Mouse (Mus musculus): ENCODE measurements around the gene Pdcd4. TPM values are rescaled to one million over a fixed set of nuclear protein-coding genes. Genes with fewer than 3 reads are reported as not detected.

The Pdcd4 gene
- polyA plus RNA-seq, 1 experiment from 2014 or later: 37.9 TPM

GRCm38 (mm10) chr19:53885450-53885849, 6.6 kb upstream of the Pdcd4 start:
- no peaks in the 10 kb centered on the region for H3K9me3 ChIP-seq (replicated peaks; ENCODE audit: control insufficient read depth, low read length)
- no peak overlapping the region for H3K4me2 ChIP-seq (ENCODE audit: low read depth, low read length)
- no peak overlapping the region for H3K9ac ChIP-seq (ENCODE audit: low read length)
- 71% methylated on average over 10 of the region's 10 CpGs for WGBS
- no peaks in the 10 kb centered on the region for H3K27me3 ChIP-seq (ENCODE audit: control insufficient read depth, insufficient read depth, low read length)
- H3K36me3 ChIP-seq (ENCODE audit: control insufficient read depth, insufficient read depth): no peaks in the 10 kb centered on the region
- H3K27ac ChIP-seq (ENCODE audit: low read length): no peak overlapping the region
- H3K4me3 ChIP-seq (ENCODE audit: low read length): no peak overlapping the region
- ATAC-seq (replicated peaks; ENCODE audit: extremely low read depth, insufficient read depth, low FRiP score): no peak
- H3K4me1 ChIP-seq (ENCODE audit: control insufficient read depth, insufficient read depth, low read length): no peaks in the 10 kb centered on the region

DNA sequence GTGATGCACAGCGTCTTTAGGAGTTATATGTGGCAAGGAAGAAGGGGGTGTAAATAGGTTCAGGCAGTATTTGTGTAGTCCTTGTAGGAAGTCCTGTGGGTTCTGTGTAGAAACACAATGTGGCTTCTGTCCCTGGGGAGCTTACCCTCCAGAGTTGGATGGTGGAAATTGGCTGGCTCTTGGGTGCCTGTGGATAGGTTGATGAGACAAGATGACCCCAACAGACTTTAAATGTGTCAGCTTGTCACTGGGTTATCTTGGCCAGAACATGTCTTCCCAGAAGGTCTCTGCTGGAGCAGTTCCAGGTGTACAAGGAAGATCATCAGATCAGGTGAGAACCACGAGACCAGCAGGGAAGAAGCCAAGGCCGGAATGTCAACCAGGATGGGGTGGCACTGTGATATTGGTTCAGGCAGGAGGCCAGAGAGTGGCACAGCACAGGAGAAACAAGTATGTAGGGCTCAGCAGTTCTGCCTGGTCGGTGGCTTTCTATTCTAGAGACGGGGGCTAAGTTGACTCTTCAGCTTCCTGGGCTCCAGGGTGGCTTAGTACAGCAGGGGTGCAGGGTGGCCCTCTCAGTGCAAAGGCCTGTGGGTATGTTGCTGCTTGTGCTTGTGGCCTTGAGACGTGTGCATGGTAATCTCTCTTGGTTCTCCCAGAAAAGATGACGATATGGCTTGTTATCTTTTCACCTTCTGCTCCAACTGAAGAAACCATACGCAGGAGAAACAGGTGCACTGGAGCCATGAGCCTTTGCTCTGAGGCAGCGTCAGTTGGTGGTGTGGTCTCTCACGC, 5.3 kb upstream of the Pdcd4 start:
- WGBS: 71% methylated on average over 10 of the region's 10 CpGs
- no peaks in the 10 kb centered on the region for H3K27me3 ChIP-seq (ENCODE audit: control insufficient read depth, insufficient read depth, low read length)
- no peak overlapping the region for H3K4me2 ChIP-seq (ENCODE audit: low read depth, low read length)
- ATAC-seq (replicated peaks; ENCODE audit: extremely low read depth, insufficient read depth, low FRiP score): no peak
- no peaks in the 10 kb centered on the region for H3K9me3 ChIP-seq (replicated peaks; ENCODE audit: control insufficient read depth, low read length)
- H3K36me3 ChIP-seq (ENCODE audit: control insufficient read depth, insufficient read depth): no peaks in the 10 kb centered on the region
- no peak overlapping the region for H3K9ac ChIP-seq (ENCODE audit: low read length)
- H3K4me3 ChIP-seq (ENCODE audit: low read length): no peak overlapping the region
- peak overlapping the region; percentile 41; the same call in 1 of the 2 replicates for H3K27ac ChIP-seq (ENCODE audit: low read length)
- peaks cover 8% of the 10 kb centered on the region for H3K4me1 ChIP-seq (ENCODE audit: control insufficient read depth, insufficient read depth, low read length)

DNA sequence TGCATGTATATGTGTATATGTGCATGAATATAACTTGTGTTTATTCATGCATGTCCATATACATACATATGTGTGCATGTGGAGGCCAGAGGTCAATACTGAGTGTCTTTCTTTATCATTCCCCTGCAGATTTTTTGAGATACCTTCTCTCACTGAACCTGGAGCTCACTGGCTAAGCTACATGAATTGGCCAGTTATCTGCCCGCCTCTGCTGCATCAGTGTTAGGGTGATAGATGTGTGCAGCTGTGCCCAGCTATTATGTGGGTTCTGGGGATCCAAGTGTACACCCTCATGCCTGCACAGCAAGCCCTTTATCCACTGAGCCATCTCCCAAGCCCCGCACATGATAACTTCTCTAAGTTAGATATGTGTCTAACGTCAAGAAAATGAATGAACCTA, 4.2 kb upstream of the Pdcd4 start:
- no peak overlapping the region for H3K27ac ChIP-seq (ENCODE audit: low read length)
- no peak overlapping the region for H3K9ac ChIP-seq (ENCODE audit: low read length)
- ATAC-seq (replicated peaks; ENCODE audit: extremely low read depth, insufficient read depth, low FRiP score): no peak
- no peaks in the 10 kb centered on the region for H3K36me3 ChIP-seq (ENCODE audit: control insufficient read depth, insufficient read depth)
- no peak overlapping the region for H3K4me3 ChIP-seq (ENCODE audit: low read length)
- H3K27me3 ChIP-seq (ENCODE audit: control insufficient read depth, insufficient read depth, low read length): no peaks in the 10 kb centered on the region
- H3K4me1 ChIP-seq (ENCODE audit: control insufficient read depth, insufficient read depth, low read length): peaks cover 17% of the 10 kb centered on the region
- H3K4me2 ChIP-seq (ENCODE audit: low read depth, low read length): no peak overlapping the region
- whole genome bisulfite sequencing: 78% methylated on average over 3 of the region's 3 CpGs
- no peaks in the 10 kb centered on the region for H3K9me3 ChIP-seq (replicated peaks; ENCODE audit: control insufficient read depth, low read length)

GRCm38 (mm10) chr19:53888331-53888730, 3.7 kb upstream of the Pdcd4 start:
- 75% methylated on average over 9 of the region's 9 CpGs for WGBS
- peaks cover 22% of the 10 kb centered on the region for H3K4me1 ChIP-seq (ENCODE audit: control insufficient read depth, insufficient read depth, low read length)
- ATAC-seq (replicated peaks; ENCODE audit: extremely low read depth, insufficient read depth, low FRiP score): no peak
- no peak overlapping the region for H3K4me2 ChIP-seq (ENCODE audit: low read depth, low read length)
- H3K4me3 ChIP-seq (ENCODE audit: low read length): no peak overlapping the region
- no peak overlapping the region; the same call in 1 of the 2 replicates for H3K27ac ChIP-seq (ENCODE audit: low read length)
- H3K9me3 ChIP-seq (replicated peaks; ENCODE audit: control insufficient read depth, low read length): no peaks in the 10 kb centered on the region
- H3K36me3 ChIP-seq (ENCODE audit: control insufficient read depth, insufficient read depth): no peaks in the 10 kb centered on the region
- no peak overlapping the region for H3K9ac ChIP-seq (ENCODE audit: low read length)
- no peaks in the 10 kb centered on the region for H3K27me3 ChIP-seq (ENCODE audit: control insufficient read depth, insufficient read depth, low read length)

DNA sequence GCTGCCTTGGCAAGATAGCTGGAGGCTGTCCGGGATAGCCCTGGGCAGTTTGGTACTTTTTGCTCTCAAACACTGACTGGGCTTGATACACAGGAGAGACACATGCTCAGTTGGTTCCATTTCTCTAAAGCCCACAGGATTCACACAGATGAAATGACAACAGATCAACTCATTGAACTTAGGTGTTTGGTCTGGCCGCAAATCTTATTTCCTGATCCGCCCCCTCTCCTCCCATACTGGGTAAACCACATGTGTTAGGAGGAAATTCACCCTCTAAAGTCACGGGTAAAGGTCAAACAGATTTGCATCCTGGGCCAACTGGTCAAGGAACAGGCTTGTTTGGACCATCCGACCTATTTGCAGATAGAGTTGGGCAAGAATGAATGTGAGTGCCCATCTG, 2.5 kb upstream of the Pdcd4 start:
- H3K4me2 ChIP-seq (ENCODE audit: low read depth, low read length): no peak overlapping the region
- peaks cover 28% of the 10 kb centered on the region for H3K4me1 ChIP-seq (ENCODE audit: control insufficient read depth, insufficient read depth, low read length)
- no peak overlapping the region for H3K27ac ChIP-seq (ENCODE audit: low read length)
- no peak overlapping the region for H3K9ac ChIP-seq (ENCODE audit: low read length)
- no peaks in the 10 kb centered on the region for H3K9me3 ChIP-seq (replicated peaks; ENCODE audit: control insufficient read depth, low read length)
- H3K27me3 ChIP-seq (ENCODE audit: control insufficient read depth, insufficient read depth, low read length): no peaks in the 10 kb centered on the region
- no peaks in the 10 kb centered on the region for H3K36me3 ChIP-seq (ENCODE audit: control insufficient read depth, insufficient read depth)
- ATAC-seq (replicated peaks; ENCODE audit: extremely low read depth, insufficient read depth, low FRiP score): no peak
- no peak overlapping the region for H3K4me3 ChIP-seq (ENCODE audit: low read length)
- 76% methylated on average over 5 of the region's 5 CpGs for WGBS

- no peak overlapping the region for H3K4me3 ChIP-seq (ENCODE audit: low read length)
- no peaks in the 10 kb centered on the region for H3K36me3 ChIP-seq (ENCODE audit: control insufficient read depth, insufficient read depth)
- H3K4me1 ChIP-seq (ENCODE audit: control insufficient read depth, insufficient read depth, low read length): peaks cover 28% of the 10 kb centered on the region
- H3K27ac ChIP-seq (ENCODE audit: low read length): 0 out of 2 replicates have a peak overlapping the region, but pooled peaks have one; percentile 25
- no peaks in the 10 kb centered on the region for H3K27me3 ChIP-seq (ENCODE audit: control insufficient read depth, insufficient read depth, low read length)
- no peak overlapping the region for H3K9ac ChIP-seq (ENCODE audit: low read length)
- no peak overlapping the region for H3K4me2 ChIP-seq (ENCODE audit: low read depth, low read length)
- no peaks in the 10 kb centered on the region for H3K9me3 ChIP-seq (replicated peaks; ENCODE audit: control insufficient read depth, low read length)
- no peak for ATAC-seq (replicated peaks; ENCODE audit: extremely low read depth, insufficient read depth, low FRiP score)
- 55% methylated on average over 5 of the region's 5 CpGs for whole genome bisulfite sequencing
Measured at GRCm38 (mm10) chr19:53890274-53890673, 1.8 kb upstream of the Pdcd4 start.

DNA sequence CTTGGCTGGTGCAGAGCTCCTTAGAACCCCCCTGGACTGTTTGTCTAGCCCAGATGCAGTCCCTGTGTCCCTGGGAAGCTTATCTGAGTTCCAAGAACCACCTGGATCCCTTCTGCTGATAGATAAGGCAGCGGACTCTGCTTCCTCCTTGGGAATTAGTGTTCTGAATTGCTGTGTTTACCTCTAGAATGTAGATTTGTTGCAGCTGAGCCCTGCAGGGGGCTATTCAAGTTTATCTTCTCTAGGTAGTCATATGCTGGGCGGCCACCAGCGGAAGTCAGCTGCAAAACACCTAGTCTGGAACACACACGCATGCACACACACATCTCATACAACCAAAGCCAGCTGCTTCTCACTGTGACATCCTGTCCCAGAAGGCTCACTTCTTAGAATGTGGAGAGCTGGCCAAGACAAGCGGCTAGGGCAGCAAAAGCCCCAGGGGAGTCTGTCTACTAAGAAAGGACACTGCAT, 1.2 kb upstream of the Pdcd4 start:
- peak; percentile 67 for ATAC-seq (replicated peaks; ENCODE audit: extremely low read depth, insufficient read depth, low FRiP score)
- Histone ChIP-seq H3K36me3 (ENCODE audit: control insufficient read depth, insufficient read depth) (no peaks in the 10 kb centered on the region), H3K9ac (ENCODE audit: low read length) (no peak overlapping the region), H3K4me1 (ENCODE audit: control insufficient read depth, insufficient read depth, low read length) (peaks cover 28% of the 10 kb centered on the region), H3K9me3 (replicated peaks; ENCODE audit: control insufficient read depth, low read length) (no peaks in the 10 kb centered on the region), H3K4me2 (ENCODE audit: low read depth, low read length) (no peak overlapping the region), H3K4me3 (ENCODE audit: low read length) (no peak overlapping the region), H3K27ac (ENCODE audit: low read length) (peak overlapping the region; percentile 25), H3K27me3 (ENCODE audit: control insufficient read depth, insufficient read depth, low read length) (no peaks in the 10 kb centered on the region)
- WGBS: 58% methylated on average over 5 of the region's 5 CpGs

DNA sequence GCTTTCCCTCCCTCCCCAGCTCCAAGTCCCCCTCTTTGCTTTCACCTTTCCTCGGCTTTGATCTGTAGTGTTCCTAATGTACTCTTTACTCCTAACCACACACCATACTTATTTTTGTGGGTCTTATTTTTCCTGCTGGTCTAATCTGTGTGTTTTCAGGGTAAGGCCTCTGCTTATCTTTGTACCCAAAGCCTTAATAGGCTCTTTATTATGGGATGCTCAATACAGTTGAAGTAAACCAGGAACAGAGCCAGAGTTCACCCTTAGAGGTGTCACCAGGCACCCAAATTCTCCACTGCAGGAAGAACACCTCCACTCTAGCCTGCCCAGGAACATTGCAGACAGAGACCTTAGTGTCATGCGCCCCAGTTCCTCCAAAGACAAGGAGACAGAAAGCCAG, 462 bp upstream of the Pdcd4 start:
- H3K4me1 ChIP-seq (ENCODE audit: control insufficient read depth, insufficient read depth, low read length): peaks cover 28% of the 10 kb centered on the region
- no peak for ATAC-seq (replicated peaks; ENCODE audit: extremely low read depth, insufficient read depth, low FRiP score)

GRCm38 (mm10) chr19:53892838-53893359, 868 bp downstream of the Pdcd4 start:
- Histone ChIP-seq H3K4me3 (ENCODE audit: low read length) (no peak overlapping the region), H3K9ac (ENCODE audit: low read length) (no peak overlapping the region), H3K27ac (ENCODE audit: low read length) (peak overlapping the region; percentile 30), H3K4me2 (ENCODE audit: low read depth, low read length) (no peak overlapping the region), H3K27me3 (ENCODE audit: control insufficient read depth, insufficient read depth, low read length) (no peaks in the 10 kb centered on the region), H3K9me3 (replicated peaks; ENCODE audit: control insufficient read depth, low read length) (no peaks in the 10 kb centered on the region), H3K36me3 (ENCODE audit: control insufficient read depth, insufficient read depth) (no peaks in the 10 kb centered on the region), H3K4me1 (ENCODE audit: control insufficient read depth, insufficient read depth, low read length) (peaks cover 31% of the 10 kb centered on the region)
- WGBS: 53% methylated on average over 9 of the region's 9 CpGs
- no peak for ATAC-seq (replicated peaks; ENCODE audit: extremely low read depth, insufficient read depth, low FRiP score)

More for the DNA sequence above, 462 bp upstream of the Pdcd4 start:
- H3K4me2 ChIP-seq (ENCODE audit: low read depth, low read length): no peak overlapping the region
- peak overlapping the region; percentile 5 for H3K27ac ChIP-seq (ENCODE audit: low read length)
- H3K36me3 ChIP-seq (ENCODE audit: control insufficient read depth, insufficient read depth): no peaks in the 10 kb centered on the region
- WGBS: 81% methylated on average over 2 of the region's 2 CpGs
- no peak overlapping the region for H3K4me3 ChIP-seq (ENCODE audit: low read length)
- no peak overlapping the region for H3K9ac ChIP-seq (ENCODE audit: low read length)
- no peaks in the 10 kb centered on the region for H3K9me3 ChIP-seq (replicated peaks; ENCODE audit: control insufficient read depth, low read length)
- no peaks in the 10 kb centered on the region for H3K27me3 ChIP-seq (ENCODE audit: control insufficient read depth, insufficient read depth, low read length)

Data from heart, embryonic 16.5 days (tissue).